Mouse (Mus musculus) effector memory CD4-positive, alpha-beta T cell, adult 5 months (primary cell): ENCODE data around the gene Ppm1d. TPM values are rescaled to one million over a fixed set of nuclear protein-coding genes. Genes with fewer than 3 reads are reported as not detected.

ENCODE experiments used
- polyA plus RNA-seq: library from polyadenylated mRNA; unstranded; fragments of 100-300 nt; shearing (Covaris generic); gene quantifications from one replicate; pipeline ENCODE4 v1.2.1, GENCODE M21; 2017

Ppm1d gene
- 63.3 TPM for polyA plus RNA-seq

DNA sequence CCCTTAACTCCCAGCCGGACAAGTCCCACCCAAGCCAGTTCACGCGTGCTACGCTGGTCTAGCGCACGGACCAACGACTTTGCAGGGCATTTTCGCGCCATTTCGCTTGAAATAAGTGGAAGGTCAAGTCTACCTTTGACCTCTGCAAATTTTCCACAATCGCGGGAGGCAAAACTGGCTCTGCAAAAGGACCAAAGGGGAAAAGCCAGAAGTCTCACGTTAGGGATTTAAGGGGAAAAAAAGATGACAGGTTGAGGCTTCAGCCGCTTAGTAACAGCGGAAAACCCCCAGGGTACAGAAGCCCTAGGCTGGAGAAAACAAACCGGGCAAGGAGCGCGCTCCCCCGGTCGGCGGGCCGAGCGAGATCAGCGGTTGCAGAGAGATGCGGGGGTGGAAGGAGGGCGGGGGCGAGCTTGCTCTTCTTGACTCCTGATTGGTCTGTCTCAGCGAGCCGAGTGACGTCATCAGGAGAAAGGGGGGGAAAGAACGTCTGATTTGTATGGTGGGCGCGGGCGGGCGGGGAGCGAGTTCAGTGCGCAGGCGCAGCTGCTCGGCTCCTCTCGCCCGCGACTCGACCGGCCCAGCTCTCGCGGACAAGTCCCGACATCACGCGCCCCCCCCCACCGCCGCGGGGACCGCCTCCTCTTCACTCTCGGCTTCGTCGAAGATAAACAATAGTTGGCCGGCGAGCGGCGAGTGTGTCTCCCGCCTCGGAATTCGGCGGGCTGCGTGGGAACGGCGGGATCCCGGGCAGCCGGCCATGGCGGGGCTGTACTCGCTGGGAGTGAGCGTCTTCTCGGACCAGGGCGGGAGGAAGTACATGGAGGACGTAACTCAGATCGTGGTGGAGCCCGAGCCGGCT, at the start of gene Ppm1d:
Ppm1d (plus strand) TSS at position 532 of the 862 bp plus-strand sequence.

DNA sequence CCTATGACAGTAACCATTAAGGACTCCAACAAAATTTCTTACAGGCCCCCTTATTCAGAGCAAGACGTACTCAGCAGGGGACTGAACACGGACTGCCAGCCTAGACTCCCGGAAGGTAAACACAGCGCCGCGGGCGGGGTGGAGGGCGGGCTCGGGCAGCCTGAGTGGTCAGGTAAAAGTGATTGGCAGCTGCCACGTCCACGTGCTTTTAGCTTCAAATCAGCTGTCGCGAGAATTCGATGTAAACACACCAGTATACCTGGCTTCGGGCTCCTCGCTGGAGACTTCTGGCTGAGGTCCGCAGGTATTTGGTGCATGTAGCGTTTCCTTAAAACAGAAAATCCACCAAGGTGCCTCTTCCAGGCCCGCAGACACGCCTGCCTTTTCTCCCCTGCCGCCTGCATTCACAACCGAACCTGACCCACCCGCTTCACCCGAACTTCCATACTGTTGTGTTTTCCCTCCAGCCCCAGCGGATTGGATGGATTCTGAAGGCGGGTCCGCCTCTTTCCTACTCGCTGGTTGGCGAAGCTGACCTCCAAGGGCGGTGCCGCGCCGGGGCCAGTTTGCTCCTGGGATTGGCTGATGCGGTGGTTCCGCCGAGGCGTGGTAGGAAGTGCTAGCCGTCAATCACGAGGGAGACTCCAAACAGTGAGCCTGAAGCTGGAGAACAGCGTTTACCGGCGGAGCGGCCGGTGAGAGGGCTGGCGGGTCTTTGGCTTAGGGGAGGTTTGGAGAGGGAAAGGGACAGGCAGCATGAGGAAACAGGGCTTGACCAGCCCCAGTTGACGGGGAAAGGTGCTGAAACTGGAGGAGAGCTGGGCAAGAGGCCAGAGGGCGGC, 41.7 kb downstream of the Ppm1d start, which contains the start of gene Bcas3:
Bcas3 (plus strand) TSS at position 629 of the 842 bp plus-strand sequence.

Other genes starting within 250 kb of the Ppm1d start
- 19.0 TPM for gene Usp32, start 171.1 kb upstream of the Ppm1d start, polyA plus RNA-seq
- not detected for gene 1700125H20Rik, start 140.8 kb upstream of the Ppm1d start, polyA plus RNA-seq
- 41.1 TPM for gene Appbp2, start 76.1 kb upstream of the Ppm1d start, polyA plus RNA-seq
- 49.5 TPM for gene Bcas3, start 41.9 kb downstream of the Ppm1d start, polyA plus RNA-seq